Mouse (Mus musculus) limb, embryonic 12.5 days (tissue): Measurements from ENCODE around the gene Myof. TPM values are rescaled to one million over a fixed set of nuclear protein-coding genes. Genes with fewer than 3 reads are reported as not detected.

ENCODE experiments used
- ATAC-seq: fragments of 200-750 bp; cut with Nextera tagmentation; 2 replicates; pipeline ENCODE4 v1.8.0; 2017; ENCODE audit warnings: low read depth, moderate TSS enrichment; ENCODE audit not compliant: insufficient number of reproducible peaks, insufficient read depth, low FRiP score, low TSS enrichment
- H3K27ac ChIP-seq: fragments of 300-500 bp; sonication (generic); 2 replicates; pipeline ENCODE4 v1.5.1; 2016; ENCODE audit warnings: mild to moderate bottlenecking, moderate library complexity
- H3K27me3 ChIP-seq: fragments of 300-500 bp; sonication (generic); 2 replicates; pipeline ENCODE4 v1.6.1; 2016; ENCODE audit warnings: mild to moderate bottlenecking, moderate library complexity
- H3K36me3 ChIP-seq: fragments of 300-500 bp; sonication (generic); 2 replicates; pipeline ENCODE4 v1.6.1; 2016; ENCODE audit warnings: mild to moderate bottlenecking, moderate library complexity
- H3K4me1 ChIP-seq: fragments of 300-500 bp; sonication (generic); replicated peaks from 2 replicates; pipeline ENCODE4 v1.6.1; 2016
- H3K4me2 ChIP-seq: fragments of 300-500 bp; sonication (generic); 2 replicates; pipeline ENCODE4 v1.6.1; 2016; ENCODE audit warnings: mild to moderate bottlenecking, moderate library complexity
- H3K4me3 ChIP-seq: fragments of 300-500 bp; sonication (generic); replicated peaks from 2 replicates; pipeline ENCODE4 v1.5.1; 2016; ENCODE audit warnings: mild to moderate bottlenecking
- H3K9ac ChIP-seq: fragments of 300-500 bp; sonication (generic); replicated peaks from 2 replicates; pipeline ENCODE4 v1.6.1; 2016; ENCODE audit warnings: mild to moderate bottlenecking, moderate library complexity
- H3K9me3 ChIP-seq: fragments of 300-500 bp; sonication (generic); 2 replicates; pipeline ENCODE4 v1.6.1; 2016; ENCODE audit warnings: mild to moderate bottlenecking, moderate library complexity
- WGBS: fragments of 180-500 bp; shearing (Covaris S2); methylation state at CpG from one replicate; pipeline ENCODE4 v1.1.7; 2016; 5-methylcytosine and 5-hydroxymethylcytosine counted together
- polyA plus RNA-seq: library from polyadenylated mRNA; unstranded; fragments of >200 nt; fragmentation: Nextera tagmentation; extraction: Ambion mirVana; gene quantifications from 2 replicates; pipeline ENCODE4 v1.2.1, GENCODE M21; 2016

The Myof gene
- polyA plus RNA-seq = 6.2 and 8.0 TPM in 2 replicates

DNA sequence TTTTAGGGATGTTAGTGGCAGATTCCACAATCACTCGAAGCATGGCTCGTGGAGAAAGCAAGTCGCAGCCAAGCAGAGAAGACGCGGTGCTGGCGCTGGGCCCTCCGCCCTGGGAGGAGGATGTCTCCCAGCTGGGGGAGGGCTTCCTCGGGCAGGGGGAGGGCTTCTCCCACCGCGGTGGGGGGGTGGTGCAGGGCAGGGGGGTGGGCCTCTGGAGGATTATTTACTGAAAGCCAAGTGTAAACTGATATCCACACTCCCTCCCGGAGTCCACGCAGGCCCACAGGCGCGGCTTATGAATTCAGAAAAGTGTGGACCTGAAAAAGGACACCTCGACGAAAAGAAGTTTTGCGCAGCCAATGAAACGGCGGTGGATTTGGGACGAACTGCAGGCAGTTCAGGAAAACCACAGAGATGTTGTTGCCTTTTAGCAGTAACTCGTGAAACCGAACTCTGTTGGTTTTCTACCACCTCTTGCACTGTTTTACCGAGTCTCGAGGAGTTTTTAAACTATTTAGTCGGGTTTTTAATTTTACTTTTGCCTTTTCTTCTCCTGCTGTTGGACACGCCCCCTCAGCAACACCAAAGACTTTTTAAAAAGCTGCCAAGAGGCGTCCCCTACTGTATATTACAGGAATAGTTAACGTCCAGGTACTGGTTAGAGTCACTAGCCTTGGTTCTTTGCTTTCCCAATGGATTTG, at the start of gene Myof:
Gene Myof (minus strand): TSS at position 297 of the 701 bp plus-strand sequence.
- peak within 1 kb of the TSS; percentile 53 for H3K9ac ChIP-seq
- no peaks in the 10 kb centered on the region for H3K9me3 ChIP-seq
- H3K4me2 ChIP-seq = peak within 1 kb of the TSS; percentile 70
- peaks cover 17% of the 10 kb centered on the region for H3K27me3 ChIP-seq
- H3K27ac ChIP-seq = peak within 1 kb of the TSS; percentile 70
- no peaks in the 10 kb centered on the region for H3K36me3 ChIP-seq
- under 1% methylated on average over 28 of the region's 28 CpGs for WGBS
- H3K4me3 ChIP-seq = peak within 1 kb of the TSS; percentile 48
- peak; percentile 78 for ATAC-seq
- H3K4me1 ChIP-seq = peaks cover 14% of the 10 kb centered on the region

GRCm38 (mm10) chr19:38091512-38091985, 48.2 kb upstream of the Myof start:
- H3K4me3 ChIP-seq = no peak overlapping the region
- H3K9me3 ChIP-seq = no peaks in the 10 kb centered on the region
- no peak overlapping the region for H3K27ac ChIP-seq
- peaks cover 33% of the 10 kb centered on the region for H3K27me3 ChIP-seq
- H3K4me1 ChIP-seq = peaks cover 9% of the 10 kb centered on the region
- H3K4me2 ChIP-seq = no peak overlapping the region
- H3K36me3 ChIP-seq = no peaks in the 10 kb centered on the region
- H3K9ac ChIP-seq = no peak overlapping the region
- ATAC-seq = no peak
- 36% methylated on average over 4 of the region's 4 CpGs for WGBS

DNA sequence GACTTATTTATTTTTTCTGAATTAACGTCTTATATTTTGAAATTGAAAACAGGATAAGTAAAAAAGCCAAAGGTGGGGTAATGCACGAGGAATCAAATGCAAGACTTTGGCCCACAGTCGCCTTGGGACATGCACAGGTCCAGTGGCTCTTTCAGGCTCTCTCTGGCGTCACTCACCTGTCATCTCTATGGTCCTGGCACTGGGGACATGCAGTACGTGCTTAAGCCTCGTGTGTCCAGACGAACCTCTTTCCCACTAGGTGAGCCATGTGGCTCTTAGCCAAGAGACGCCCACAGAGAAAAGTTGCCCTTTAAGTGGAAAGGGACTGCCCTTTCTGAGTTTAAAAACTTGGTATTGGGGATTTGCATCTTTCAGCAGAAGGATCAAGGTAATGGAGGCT, 46.0 kb upstream of the Myof start:
- H3K4me3 ChIP-seq = no peak overlapping the region
- H3K9ac ChIP-seq = no peak overlapping the region
- ATAC-seq = no peak
- H3K9me3 ChIP-seq = no peaks in the 10 kb centered on the region
- H3K27me3 ChIP-seq = peaks cover 11% of the 10 kb centered on the region
- peaks cover 7% of the 10 kb centered on the region for H3K4me1 ChIP-seq
- 81% methylated on average over 8 of the region's 8 CpGs for WGBS
- H3K4me2 ChIP-seq = no peak overlapping the region
- H3K36me3 ChIP-seq = no peaks in the 10 kb centered on the region
- no peak overlapping the region for H3K27ac ChIP-seq

GRCm38 (mm10) chr19:38086948-38087551, 43.7 kb upstream of the Myof start:
- H3K4me1 ChIP-seq = peaks cover 7% of the 10 kb centered on the region
- H3K9me3 ChIP-seq = no peaks in the 10 kb centered on the region
- no peak overlapping the region for H3K4me2 ChIP-seq
- 56% methylated on average over 11 of the region's 11 CpGs for WGBS
- no peak overlapping the region for H3K9ac ChIP-seq
- ATAC-seq = no peak
- H3K4me3 ChIP-seq = no peak overlapping the region
- H3K36me3 ChIP-seq = no peaks in the 10 kb centered on the region
- no peak overlapping the region for H3K27ac ChIP-seq
- H3K27me3 ChIP-seq = no peaks in the 10 kb centered on the region

DNA sequence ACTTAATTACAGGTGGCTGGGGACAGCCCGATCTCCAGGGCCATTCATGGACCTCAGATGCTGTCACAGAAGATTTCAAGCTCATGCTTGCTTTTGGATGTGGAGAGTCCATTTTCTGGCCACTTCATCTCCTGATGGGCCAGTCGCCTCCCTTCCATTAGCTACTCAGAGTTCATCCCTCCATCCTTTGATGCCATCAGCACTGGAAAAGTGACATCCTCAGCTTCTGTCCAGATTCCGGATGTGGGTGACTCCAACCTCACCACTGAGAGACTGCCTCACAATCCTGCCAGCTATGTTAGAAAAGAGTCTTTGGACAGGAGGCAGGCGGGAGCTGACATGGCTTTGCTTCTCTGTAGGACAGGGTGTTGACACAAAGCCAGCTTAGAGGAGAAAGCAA, 42.5 kb upstream of the Myof start:
- Histone ChIP-seq H3K27me3 (no peaks in the 10 kb centered on the region), H3K4me3 (no peak overlapping the region), H3K4me2 (no peak overlapping the region), H3K27ac (no peak overlapping the region), H3K4me1 (no peaks in the 10 kb centered on the region), H3K9me3 (no peaks in the 10 kb centered on the region), H3K36me3 (no peaks in the 10 kb centered on the region), H3K9ac (no peak overlapping the region)
- no peak for ATAC-seq
- WGBS = 88% methylated on average over 4 of the region's 4 CpGs

- 57% methylated on average over 5 of the region's 5 CpGs for WGBS
- H3K27me3 ChIP-seq = no peaks in the 10 kb centered on the region
- no peak overlapping the region for H3K9ac ChIP-seq
Measured at GRCm38 (mm10) chr19:38082931-38083525, 39.7 kb upstream of the Myof start.

DNA sequence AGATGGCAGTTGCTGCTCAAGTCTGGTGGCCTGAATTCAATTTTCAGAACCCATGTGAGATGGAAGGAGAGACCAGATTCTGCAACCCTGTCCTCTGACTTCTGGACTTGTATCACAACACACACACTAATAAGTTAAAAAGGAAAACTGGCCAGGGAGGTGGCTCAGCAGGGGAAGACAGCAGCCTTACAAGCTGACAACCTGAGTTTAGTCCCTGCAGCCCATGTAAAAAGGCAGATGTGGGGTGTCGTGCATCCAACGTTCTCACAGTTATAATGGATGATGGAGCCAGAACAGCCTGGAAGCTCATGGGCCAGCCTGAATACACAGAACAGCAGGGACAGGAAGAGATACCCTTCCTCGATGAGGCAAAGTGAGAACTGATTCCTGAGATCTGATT, 38.0 kb upstream of the Myof start:
- H3K27ac ChIP-seq = no peak overlapping the region
- WGBS = 78% methylated on average over 3 of the region's 3 CpGs
- no peaks in the 10 kb centered on the region for H3K4me1 ChIP-seq
- no peaks in the 10 kb centered on the region for H3K27me3 ChIP-seq
- no peaks in the 10 kb centered on the region for H3K9me3 ChIP-seq
- H3K4me3 ChIP-seq = no peak overlapping the region
- no peaks in the 10 kb centered on the region for H3K36me3 ChIP-seq
- no peak overlapping the region for H3K9ac ChIP-seq
- no peak overlapping the region for H3K4me2 ChIP-seq
- no peak for ATAC-seq

More at GRCm38 (mm10) chr19:38082931-38083525, 39.7 kb upstream of the Myof start:
- H3K27ac ChIP-seq = no peak overlapping the region
- H3K9me3 ChIP-seq = no peaks in the 10 kb centered on the region
- H3K4me1 ChIP-seq = no peaks in the 10 kb centered on the region
- no peak for ATAC-seq
- H3K4me2 ChIP-seq = no peak overlapping the region
- H3K4me3 ChIP-seq = no peak overlapping the region
- H3K36me3 ChIP-seq = no peaks in the 10 kb centered on the region

GRCm38 (mm10) chr19:38077851-38078540, 34.6 kb upstream of the Myof start:
- WGBS = 58% methylated on average over 3 of the region's 3 CpGs
- H3K27me3 ChIP-seq = no peaks in the 10 kb centered on the region
- no peak overlapping the region for H3K9ac ChIP-seq
- peaks cover 14% of the 10 kb centered on the region for H3K36me3 ChIP-seq
- no peak overlapping the region for H3K27ac ChIP-seq
- H3K4me1 ChIP-seq = no peaks in the 10 kb centered on the region
- no peak overlapping the region for H3K4me2 ChIP-seq
- no peaks in the 10 kb centered on the region for H3K9me3 ChIP-seq
- ATAC-seq = no peak
- H3K4me3 ChIP-seq = no peak overlapping the region

GRCm38 (mm10) chr19:38076251-38076650, 32.9 kb upstream of the Myof start:
- H3K4me1 ChIP-seq = no peaks in the 10 kb centered on the region
- WGBS = 92% methylated on average over 2 of the region's 2 CpGs
- H3K4me2 ChIP-seq = no peak overlapping the region
- no peak for ATAC-seq
- no peak overlapping the region for H3K27ac ChIP-seq
- H3K4me3 ChIP-seq = no peak overlapping the region
- no peaks in the 10 kb centered on the region for H3K27me3 ChIP-seq
- H3K9ac ChIP-seq = no peak overlapping the region
- peaks cover 30% of the 10 kb centered on the region for H3K36me3 ChIP-seq
- H3K9me3 ChIP-seq = no peaks in the 10 kb centered on the region

- Histone ChIP-seq H3K27me3 (no peaks in the 10 kb centered on the region), H3K9ac (no peak overlapping the region), H3K4me3 (no peak overlapping the region), H3K9me3 (no peaks in the 10 kb centered on the region), H3K4me2 (no peak overlapping the region), H3K4me1 (no peaks in the 10 kb centered on the region), H3K27ac (no peak overlapping the region), H3K36me3 (peaks cover 42% of the 10 kb centered on the region)
- WGBS = 85% methylated on average over 11 of the region's 11 CpGs
- ATAC-seq = no peak
Measured at GRCm38 (mm10) chr19:38075051-38075450, 31.7 kb upstream of the Myof start.

- no peaks in the 10 kb centered on the region for H3K9me3 ChIP-seq
- no peak overlapping the region for H3K4me3 ChIP-seq
- H3K9ac ChIP-seq = no peak overlapping the region
- H3K36me3 ChIP-seq = peaks cover 59% of the 10 kb centered on the region
- H3K27ac ChIP-seq = no peak overlapping the region
- no peaks in the 10 kb centered on the region for H3K27me3 ChIP-seq
- no peaks in the 10 kb centered on the region for H3K4me1 ChIP-seq
- 92% methylated on average over 5 of the region's 5 CpGs for WGBS
- H3K4me2 ChIP-seq = no peak overlapping the region
- ATAC-seq = no peak
Measured at GRCm38 (mm10) chr19:38073226-38073625, 29.8 kb upstream of the Myof start.
